Mouse (Mus musculus) spleen, adult 12 weeks (tissue): ENCODE data around the gene Nectin1.

Experiments
- DNase-seq: peaks from one replicate; pipeline ENCODE4 v3.0.0; 2022; ENCODE audit warnings: low spot score

The Nectin1 gene

DNA sequence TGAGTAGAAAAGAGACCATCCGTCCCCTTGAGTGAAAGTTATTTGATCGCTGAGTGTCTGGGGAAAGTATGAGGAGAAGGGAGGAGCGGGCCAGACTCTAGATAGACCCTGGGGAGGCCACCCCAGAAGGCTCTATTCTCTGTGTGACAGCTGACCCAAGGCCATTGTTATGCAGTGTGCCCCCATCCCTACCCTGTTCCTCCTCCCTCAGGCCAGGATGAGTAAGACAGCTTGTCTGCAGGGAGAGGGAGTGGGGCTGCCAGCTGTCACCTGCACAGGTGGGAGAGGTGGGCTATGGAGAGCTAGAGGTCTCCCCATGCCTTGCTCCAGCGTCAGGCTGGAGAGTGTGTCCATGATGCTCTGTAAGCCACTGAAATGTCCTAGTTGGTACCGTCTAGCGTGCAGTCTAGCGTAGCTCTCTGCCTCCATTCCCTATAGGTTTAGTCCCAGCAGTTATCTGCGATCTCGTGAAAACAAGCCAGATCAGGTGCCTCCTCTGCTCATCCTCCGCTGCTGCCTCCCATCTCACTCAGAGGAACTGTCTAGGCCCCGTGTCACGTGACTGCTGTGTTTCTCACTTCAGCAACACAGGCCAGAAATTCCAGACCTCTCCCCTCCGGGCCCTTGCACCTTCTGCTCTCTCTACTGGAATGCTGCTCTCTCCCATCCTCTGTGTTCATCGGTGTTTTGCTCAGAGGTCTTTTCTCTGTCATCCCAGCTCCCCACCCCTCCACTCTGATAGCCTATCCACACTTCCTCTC lies 21.8 kb downstream of the Nectin1 start:
- DNase-seq, result no peak

DNA sequence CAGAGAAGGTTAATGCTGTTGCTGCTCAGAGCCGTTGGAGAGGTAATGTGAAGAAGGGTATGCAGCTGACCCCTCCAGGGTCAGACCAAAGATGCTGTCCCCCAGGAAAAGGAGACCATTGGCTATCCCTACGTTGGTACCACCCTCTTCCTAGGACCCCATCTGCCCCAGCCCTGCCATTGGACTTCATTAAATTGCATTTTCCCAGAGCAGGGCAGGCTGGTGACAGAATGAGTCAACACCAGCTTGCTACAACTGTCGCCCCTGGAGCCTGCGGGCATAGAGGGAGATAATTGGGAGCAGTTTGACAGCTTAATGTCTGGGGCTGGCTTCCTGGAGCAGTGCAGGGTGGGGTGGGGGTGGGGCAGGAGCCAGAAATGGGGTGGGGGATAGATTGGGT lies 25.0 kb downstream of the Nectin1 start:
- no peak for DNase-seq

DNA sequence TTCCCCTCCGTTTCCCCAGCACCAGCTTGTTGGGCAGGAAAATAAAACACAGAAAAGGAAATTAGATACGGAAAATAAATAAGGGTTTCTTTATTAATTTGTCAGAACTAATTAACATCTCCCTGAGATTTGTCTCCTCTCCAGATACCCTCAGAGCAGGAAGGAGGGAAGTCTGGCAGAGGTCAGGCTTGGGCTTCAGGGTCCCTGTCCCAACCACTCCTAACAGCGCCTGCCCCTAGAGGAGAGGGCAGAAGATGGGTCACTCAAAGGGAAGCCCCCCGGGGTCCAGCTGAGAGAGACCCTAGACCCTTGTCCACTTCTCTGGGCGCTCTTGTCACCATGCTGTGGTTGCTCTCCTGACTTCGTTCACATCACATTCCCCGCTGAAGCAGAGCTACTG lies 25.4 kb downstream of the Nectin1 start:
- DNase-seq, result no peak

DNA sequence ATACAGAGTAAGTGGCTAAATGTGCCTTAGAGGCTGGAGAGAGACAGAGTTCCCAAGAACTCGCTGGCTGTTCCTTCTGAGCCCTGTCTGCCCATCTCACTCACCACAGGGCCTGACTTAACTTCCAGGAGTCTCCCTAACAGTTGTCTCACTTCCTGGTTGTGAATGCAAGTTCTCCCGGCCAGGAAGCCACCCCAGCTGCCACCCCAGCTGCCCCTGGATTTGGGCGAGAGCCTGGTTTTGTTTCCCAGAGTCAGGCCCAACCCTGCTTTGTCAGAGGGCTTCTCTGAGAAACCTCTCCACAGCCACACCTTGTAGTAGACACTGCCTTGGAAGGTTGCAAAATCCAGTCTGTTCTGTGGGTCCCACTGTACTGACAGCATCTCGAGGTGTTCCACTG lies 26.2 kb downstream of the Nectin1 start:
- DNase-seq, result no peak

DNA sequence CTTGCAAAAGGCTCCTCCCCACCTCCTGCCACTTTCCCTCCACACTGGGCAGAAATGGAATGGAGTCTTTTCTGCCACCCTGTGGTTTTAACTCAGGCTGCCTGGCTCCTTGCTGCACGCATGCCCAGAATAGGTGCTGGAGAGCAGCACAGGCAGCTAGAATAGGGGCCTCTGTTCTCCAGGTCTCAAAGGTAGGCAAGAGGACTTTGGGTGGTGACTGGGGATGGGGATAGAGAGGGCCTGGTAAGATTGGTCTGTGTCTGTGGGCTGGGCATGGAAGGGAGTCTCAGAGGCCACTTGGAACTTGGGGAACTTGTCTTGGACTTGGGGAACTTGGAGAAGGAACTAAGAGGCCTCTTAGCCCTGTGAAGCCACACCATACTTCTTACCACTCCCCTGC lies 27.3 kb downstream of the Nectin1 start:
- no peak for DNase-seq

DNA sequence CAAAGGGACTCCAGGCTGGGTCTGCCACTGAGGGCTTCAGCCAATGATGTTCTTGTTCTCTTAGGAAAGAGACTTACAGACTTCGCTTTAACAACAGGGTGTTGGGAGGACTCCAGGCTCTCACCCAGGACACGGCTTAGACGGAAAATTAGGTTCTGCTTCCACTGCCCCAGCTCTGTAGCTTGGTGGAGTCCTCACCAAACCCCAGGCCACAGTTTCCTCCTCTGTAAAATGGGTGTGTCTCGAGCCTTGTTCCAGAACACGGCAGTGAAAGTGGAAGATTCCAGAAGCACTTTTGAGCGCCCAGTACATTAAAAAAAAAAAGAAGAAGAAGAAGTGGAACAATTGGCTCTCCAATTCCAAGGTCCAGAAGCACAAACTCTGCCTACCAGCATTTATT lies 28.7 kb downstream of the Nectin1 start:
- DNase-seq, result no peak

DNA sequence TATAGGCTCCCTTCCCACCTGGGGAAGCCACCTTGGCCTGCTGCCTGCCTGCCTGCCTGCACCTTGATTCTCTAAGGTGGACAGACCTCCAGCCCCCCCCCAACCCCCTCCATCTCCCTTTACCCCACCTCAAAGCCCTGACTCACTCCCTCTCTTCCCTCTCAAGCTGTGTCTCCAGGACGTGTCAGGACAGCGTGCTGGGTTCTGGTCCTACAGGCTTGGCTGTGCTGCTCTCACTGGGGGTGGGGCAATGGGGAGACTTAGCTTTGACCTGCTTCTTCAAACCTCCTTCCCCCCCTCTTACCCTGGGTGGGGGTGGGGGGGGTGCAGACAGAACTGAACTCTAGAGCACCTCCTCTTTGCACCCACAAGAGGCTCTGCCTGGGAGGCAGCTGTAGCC lies 29.7 kb downstream of the Nectin1 start:
- DNase-seq, result no peak

DNA sequence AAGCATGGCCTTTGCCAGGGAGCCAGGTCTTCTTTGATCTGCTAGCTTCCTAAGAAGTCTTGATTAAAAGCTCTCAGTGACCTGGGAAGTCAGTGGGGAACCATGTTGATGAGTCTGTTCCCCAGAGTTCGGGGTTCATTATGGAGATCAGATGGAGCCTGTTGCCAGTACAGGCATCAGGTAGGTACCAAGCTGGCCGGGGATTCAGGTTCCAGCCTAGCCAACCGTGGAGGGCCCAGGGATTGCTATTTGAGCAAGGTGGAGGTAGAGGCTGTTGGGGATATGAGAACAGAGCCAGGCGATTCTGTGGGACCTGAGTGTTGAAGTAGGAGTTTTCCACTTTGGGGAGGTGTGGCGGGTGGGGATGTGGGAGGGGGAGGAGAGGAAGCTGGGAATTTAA lies 30.6 kb downstream of the Nectin1 start:
- DNase-seq, result no peak

DNA sequence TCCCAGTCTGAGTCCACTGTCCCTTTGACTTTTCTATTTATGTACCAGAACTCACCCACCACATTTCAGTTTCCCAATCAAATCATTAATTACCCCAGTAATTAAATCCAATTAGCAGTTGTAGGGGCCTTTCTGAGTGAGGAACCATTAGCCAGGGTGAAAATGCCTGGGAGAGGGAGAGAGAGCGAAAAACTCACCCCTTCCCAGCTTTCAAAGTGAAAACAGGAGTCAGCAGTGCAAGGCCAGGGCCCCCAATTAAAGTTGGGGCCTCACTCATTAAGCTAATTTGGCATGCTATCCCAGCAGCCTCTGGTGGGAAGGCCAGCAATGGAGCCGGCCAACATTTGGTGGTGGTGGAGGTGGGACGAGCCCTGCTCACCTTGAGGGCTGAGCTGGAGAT lies 32.4 kb downstream of the Nectin1 start:
- no peak for DNase-seq

DNA sequence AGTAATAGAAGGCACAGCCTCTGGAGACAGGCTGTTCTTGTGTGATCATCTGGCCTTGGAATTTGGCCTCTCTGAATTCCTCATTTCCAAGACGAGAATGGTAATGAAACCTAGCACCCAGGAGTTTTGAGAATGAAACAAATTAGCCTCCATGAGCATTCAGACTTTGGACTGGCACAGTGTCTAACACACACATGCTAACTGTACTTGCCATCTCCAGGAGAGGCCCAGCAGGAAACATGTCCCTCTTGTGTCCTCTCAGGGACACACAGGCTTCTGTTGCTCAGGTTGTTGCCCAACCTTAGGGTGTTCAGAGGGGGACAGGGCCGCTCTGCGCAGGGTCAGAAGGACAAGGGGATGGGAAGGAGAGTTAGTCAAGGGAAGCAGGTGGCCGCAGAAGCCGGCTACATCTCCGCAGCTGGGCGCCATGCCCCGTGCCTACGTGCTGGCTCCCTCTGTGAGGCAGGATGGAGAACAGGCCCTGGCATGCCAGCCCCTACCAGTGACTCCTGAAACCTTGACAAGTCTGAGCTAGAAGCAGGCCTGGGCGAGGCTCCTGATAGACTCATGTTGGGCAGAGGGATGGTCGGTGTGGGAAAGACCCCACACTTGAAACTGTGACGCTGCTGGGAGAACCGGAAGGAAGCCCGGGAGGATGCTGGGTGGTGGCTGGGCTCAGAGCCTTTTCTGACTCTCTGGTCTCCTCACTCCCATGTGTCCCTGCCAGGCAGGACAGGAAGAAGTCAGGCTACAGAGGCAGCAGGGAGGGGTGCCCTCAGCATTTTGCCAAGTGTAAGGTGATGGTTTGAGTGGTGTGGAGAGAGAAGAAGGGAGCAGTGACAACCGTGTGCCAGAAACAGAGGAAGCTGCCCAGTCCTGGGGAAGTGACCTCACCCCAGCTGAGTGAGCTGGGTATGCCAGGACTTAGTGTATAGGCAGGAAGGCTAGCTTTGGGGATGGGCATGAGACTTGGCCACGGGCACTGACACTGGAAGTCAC lies 33.9 kb downstream of the Nectin1 start:
- DNase-seq, result no peak

DNA sequence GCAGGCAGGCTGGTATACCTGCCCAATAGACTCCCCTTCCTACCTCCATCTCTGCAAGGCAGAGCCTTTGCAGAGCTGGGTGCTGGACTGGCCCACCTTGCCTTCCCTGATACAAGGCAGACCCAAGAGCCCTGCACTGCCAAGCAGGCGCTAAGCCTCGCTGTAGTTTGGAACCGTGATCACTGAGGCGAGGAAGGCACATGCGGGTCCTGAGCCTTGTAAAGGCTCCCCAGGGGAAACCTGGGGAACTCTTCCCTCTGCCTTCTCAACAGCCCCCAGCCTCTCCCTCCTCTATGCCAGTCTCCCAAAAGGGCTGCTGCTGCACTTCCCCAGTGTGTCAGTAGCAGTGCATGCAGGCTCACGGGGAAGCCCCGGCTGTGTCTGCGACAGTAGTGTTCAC lies 37.1 kb downstream of the Nectin1 start:
- DNase-seq, result no peak

DNA sequence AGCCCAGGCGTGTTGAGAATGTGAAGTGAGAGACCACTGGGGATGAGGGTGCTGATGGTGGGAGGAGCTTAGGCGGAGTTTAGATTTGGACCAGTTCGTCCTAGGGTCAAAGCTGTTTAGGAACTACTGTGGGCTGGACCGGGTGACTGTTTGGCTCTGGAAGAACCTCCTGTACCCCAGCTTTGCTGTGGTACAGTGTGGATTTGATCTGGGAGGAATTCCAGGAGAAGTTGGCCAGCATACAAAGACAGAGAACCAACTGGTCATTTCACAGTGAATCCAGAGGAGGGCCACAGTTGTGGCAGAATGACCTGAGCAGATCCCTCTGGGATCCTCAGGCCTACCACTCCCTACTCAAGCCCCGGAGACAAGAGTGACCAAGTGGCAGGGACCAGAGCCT lies 38.6 kb downstream of the Nectin1 start:
- DNase-seq, result no peak

DNA sequence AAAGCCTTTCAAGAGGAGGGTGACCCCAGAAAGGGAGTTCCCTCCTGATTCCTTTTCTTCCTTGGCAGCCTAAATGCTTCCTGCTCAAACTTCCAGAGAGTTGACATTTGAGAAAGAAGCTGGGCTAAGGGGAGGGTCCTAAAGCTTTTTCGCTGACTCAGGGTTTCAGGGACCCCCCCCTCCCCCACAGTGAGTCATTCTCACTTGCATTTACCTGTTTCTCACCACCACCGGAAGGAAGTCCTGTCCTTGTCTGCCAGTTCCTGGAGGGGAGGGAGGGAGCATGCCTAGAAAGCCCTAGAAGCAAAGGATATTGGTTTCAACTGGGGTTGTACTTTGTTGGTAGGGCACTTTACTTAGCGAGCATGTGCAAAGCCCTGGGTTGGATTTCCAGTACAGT lies 40.2 kb downstream of the Nectin1 start:
- DNase-seq, result no peak

DNA sequence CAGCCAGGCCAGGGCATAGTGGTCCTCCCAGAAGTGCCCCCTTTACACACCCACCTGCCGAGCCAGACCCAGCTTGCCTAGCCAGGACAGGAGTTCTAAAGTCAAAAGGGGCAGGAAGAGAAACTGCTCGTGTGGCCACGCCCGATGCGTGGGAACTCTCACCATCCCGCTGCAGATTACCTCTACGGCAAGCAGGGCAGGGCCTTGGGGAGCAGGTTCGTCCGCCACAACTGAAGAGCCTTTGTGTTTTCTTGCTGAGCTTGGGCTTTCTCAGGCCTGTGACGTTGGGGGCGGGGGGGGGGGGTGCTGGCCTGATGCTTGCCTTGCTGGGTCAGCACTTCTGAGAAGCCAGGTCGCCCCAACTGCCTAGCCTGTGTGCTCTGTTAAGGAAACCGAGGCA lies 41.1 kb downstream of the Nectin1 start:
- no peak for DNase-seq

DNA sequence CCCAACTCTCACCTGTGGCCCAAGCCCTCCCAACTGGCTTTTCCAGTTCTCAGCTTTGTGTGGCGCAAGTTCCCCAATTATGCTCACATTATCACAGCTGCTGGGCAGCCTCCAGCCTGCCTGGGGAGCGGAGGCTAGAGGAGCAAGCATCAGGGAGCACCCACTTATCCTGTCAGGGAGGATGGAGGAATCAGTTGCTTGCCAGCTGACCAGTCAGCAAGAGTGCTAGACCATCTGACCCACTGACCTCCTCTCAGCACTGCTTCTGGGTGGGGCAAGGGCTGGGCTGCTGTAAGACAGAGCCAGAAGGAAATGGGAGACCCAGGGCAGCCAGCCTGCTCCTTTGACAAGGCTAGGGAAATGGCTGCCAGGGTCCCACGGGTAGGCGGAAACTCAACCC lies 43.8 kb downstream of the Nectin1 start:
- no peak for DNase-seq

DNA sequence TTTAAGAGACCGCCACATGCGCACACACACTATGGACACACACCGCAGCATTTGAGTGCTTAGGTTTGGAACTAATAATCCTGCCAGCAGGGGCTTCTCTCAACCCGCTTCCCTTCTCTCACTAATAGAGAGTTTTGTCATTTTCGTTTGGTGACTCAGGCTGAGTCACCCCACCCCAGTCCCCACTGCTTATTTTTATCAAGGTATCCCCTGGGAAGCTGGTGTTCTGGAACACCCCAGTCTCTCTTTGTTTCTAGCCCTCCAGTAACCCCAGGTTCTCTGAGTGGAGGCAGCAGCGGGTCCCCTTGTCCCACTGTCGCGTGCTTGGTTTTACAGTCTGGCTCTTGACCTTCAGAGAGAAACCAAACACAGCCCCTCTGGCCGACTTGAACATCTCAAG lies 48.9 kb downstream of the Nectin1 start:
- DNase-seq, result no peak

DNA sequence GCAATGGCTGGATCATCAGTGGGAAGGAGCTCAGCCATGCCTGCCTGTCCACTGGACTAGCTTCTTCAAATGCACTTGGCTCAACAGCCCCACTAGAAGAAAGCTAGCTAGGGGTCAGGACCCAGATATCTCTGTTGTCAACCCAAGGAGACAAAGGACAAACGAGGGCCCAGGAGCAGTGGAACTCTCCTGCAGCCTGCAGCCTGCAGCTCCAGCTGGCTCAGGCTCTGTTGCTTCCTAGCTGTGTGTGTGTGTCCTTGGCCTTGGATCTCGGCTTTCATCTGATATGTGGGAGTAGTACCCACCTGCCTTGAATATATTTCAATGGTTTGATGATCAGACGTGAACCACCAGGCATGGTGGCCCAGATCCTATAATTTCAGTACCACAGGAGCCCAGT lies 49.6 kb downstream of the Nectin1 start:
- DNase-seq, result no peak

DNA sequence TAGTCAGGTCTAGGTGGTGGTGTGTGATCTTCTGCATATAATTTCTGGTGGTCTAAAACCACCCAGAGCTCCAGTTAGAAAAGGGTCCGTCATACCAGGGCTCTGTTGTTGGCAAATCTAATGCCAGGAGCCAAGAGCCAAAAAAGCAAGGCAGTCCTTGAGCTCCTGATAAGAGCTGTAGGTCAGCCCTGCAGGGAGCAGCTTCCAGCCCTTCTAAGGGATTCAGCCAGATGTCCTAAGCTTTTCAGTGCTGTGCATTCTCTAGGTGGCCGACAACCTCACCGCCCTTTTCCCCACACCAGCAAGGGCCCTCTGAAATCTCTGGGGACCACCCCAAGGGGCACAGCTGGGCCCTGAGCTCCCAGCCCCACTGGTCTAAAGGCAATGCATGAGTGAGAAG lies 52.2 kb downstream of the Nectin1 start:
- no peak for DNase-seq

DNA sequence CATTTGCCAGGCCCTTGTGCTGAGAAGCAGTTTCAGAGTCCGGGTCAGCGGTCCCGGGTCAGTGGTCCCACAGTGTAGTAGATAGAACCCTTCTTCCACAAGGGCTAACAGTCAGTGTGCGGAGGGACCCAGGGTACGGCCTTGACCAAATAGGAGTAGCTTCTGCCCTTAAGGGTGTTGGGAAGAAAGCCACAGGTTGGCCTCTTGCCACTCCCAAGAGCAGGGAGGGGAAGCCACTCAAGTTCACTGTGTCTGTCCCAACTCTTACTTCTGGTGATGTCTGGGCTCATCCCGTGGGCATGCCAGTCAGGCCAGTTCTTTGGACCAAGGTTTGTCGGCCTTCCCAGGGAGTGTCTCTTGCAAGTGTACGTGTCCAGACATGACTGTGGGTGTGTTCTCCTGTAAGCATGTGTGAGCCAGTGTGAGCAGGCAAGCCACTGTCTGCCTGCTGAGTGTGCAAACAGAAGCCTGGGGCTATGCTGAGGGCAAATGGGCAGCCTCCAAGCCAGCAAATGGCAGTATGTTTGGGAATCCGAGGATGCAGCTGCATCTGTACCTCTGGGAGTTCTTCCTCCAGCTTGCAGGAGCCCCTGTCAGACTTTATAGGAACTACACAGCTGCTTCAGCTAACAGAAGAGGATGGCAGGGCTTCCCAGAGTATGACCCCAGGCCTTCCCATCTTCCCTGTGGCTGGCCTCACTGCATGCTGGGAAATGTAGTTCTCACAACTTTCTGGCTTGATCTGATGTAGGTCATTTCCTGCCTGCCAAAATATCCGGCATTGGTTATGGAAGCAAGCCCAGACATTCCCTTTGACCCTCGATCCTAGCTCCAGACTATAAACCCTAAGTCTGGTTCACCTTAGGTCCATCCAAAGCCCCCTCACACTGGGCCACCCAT lies 53.3 kb downstream of the Nectin1 start:
- DNase-seq, result no peak

DNA sequence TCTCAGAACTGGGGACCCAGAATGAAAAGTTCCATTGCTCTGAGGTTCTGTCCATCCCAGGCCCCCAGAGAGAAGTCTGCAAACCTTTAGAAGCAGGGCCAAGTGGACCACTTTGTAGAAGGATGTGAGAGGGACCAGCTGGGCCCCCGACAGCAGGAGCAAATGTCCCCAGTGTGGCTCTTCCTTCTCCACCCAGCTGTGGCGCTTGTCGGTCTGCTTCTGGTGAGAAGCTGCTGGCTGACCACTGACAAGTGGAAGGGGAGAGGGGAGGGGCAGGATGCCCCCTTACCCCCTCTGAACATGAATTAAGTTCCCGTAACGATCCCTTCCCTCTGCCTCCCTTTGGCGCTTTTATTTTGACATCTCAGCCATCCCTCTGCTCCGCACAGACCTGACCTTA lies 54.0 kb downstream of the Nectin1 start:
- DNase-seq, result no peak

DNA sequence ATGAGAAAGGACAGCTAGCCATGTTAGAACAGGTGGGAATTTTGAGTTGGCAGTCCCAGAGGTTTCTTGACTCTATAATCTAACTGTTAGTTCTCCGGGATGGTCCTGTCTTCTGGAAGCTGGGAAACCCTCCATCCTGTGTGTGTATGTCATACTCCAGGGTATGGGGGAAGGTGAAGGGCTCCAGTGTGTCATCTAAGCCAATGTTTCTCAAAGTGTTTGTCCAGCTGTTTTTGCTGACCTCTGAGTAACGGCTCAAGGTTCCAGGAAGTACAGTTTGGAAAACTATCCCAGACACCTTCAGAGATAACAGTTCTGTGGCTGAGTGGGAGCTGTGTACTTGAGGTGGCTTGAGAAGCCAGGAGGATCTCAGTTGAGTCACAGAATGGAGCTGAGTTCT lies 56.7 kb downstream of the Nectin1 start:
- DNase-seq, result no peak

DNA sequence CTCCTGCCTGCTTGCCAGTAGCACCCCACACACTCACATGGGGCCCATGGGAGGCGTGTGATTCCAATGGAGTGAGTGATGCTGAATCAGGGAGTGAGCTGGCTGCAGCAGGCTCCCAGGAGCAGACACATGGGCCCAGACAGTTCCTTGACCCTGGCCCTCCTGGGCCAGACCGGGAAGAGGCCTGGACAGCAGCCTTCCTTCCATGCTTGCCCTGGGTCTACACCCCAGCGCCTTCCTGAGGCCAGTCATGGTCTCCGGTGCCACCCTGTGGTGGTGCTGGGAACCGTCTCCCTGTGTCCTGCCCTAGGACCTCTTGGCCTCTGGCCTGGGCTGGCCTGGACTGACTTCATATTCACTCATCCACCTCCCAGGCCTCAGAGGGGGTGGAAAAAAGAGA lies 58.1 kb downstream of the Nectin1 start:
- no peak for DNase-seq
